Mouse (Mus musculus): Measurements from ENCODE around the gene Parn. TPM values are rescaled to one million over a fixed set of nuclear protein-coding genes. Genes with fewer than 3 reads are reported as not detected.

The Parn gene
- total RNA-seq, 2 experiments from 2014 or later: 12.5 to 14.7 TPM

Other genes starting within 250 kb of the Parn start
- 10 to 100 TPM; 27.6 to 35.0 TPM for gene Bfar, start 3.7 kb upstream of the Parn start, total RNA-seq (2021)
- gene 3110001I22Rik, start 3.8 kb upstream of the Parn start, total RNA-seq (2021): 1 to 10 TPM; 1.5 to 4.2 TPM
- gene Pla2g10, start 62.8 kb upstream of the Parn start, total RNA-seq (2021): not detected
- 10 to 100 TPM; 26.7 to 28.0 TPM for gene Rrn3, start 112.5 kb upstream of the Parn start, total RNA-seq (2021)
- gene Ntan1, start 150.7 kb upstream of the Parn start, total RNA-seq (2021): 10 to 100 TPM; 44.9 to 49.9 TPM
- 10 to 100 TPM; 45.9 to 54.0 TPM for gene Pdxdc1, start 235.0 kb upstream of the Parn start, total RNA-seq (2021)
- 1 to 10 TPM; 2.9 to 3.8 TPM for gene Mpv17l, start 235.0 kb upstream of the Parn start, total RNA-seq (2021)

Measured in gastrocnemius, postnatal 10 days (tissue).